Mouse (Mus musculus) thymus, postnatal 4 days (tissue): ENCODE measurements at regions not wholly inside any gene's neighbourhood (a gene's known extent, or its start where the extent isn't known, plus 50 kb on each side); places are given as distances from the start of the nearest gene placed in this dataset.

Experiments used
- DNase-seq: peaks from one replicate; pipeline ENCODE4 v3.0.0; 2021

DNA sequence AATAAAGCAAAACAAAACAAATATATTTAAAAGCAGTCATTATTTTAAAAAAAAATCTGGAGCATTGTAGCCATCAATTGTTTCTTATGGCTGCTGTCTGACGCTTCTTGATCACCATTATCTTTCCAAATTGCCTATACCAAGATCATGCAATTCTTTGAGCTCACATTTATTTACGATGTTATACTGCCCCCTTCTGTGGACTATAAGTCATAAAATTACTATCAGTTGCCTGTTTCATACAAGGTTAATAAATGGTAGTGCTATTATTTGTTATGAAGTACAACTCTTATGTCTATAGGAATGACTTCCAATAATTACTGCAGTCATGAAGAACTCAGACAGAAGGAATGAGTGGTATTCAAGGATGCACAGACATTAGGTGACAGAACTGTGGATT is 57.3 kb upstream of the Eda2r start:
- DNase-seq = no peak

DNA sequence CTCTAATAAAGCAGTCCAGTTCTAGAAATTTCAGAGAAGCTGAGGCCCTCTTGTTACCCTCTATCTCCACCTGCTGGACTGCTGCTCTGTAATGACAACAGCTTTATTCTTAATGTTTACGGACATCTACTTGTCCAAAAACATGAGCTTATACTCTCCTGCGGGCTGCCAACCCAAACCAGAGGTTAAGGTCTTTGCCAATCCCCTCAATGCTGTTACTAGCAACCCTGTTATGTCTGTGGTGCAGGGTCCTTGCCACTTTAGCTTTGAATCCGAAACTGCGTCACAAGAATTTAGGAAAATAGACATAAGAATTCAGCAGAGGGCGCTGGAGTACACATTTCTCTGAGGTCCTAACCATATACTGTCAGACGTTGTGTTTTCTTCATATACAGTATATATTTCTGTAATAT is 54.4 kb upstream of the Eda2r start:
- peak; percentile 9 for DNase-seq
